Mouse (Mus musculus) midbrain, postnatal 0 days (tissue): ENCODE measurements around the gene Gm49373. TPM values are rescaled to one million over a fixed set of nuclear protein-coding genes. Genes with fewer than 3 reads are reported as not detected.

ENCODE experiments used
- ATAC-seq: fragments of 200-750 bp; cut with Nextera tagmentation; 2 replicates; pipeline ENCODE4 v1.8.0; 2017; ENCODE audit warnings: moderate number of reproducible peaks, mild to moderate bottlenecking, moderate TSS enrichment, moderate library complexity; ENCODE audit not compliant: low FRiP score
- DNase-seq: peaks from one replicate; pipeline ENCODE4 v3.0.0-alpha.2; 2015; ENCODE audit warnings: low spot score
- H3K27ac ChIP-seq: fragments of 300-500 bp; sonication (generic); 2 replicates; pipeline ENCODE4 v1.5.1; 2014; ENCODE audit warnings: low read depth, mild to moderate bottlenecking, low read length, mixed read lengths
- H3K27me3 ChIP-seq: fragments of 300-500 bp; sonication (generic); 2 replicates; pipeline ENCODE4 v1.6.1; 2014; ENCODE audit warnings: low read length, control low read depth, mixed read lengths; ENCODE audit not compliant: insufficient read depth
- H3K36me3 ChIP-seq: fragments of 300-500 bp; sonication (generic); 2 replicates; pipeline ENCODE4 v1.6.1; 2014; ENCODE audit warnings: low read length, control low read depth, mixed read lengths; ENCODE audit not compliant: insufficient read depth
- H3K4me1 ChIP-seq: fragments of 300-500 bp; sonication (generic); 2 replicates; pipeline ENCODE4 v1.6.1; 2014; ENCODE audit warnings: mild to moderate bottlenecking, control low read depth, antibody characterized with exemption, low read length, mixed read lengths; ENCODE audit not compliant: insufficient read depth
- H3K4me2 ChIP-seq: fragments of 300-500 bp; sonication (generic); 2 replicates; pipeline ENCODE4 v1.6.1; 2014; ENCODE audit warnings: low read depth, mild to moderate bottlenecking, low read length, mixed read lengths; ENCODE audit not compliant: poor library complexity, severe bottlenecking
- H3K4me3 ChIP-seq: fragments of 300-500 bp; sonication (generic); 2 replicates; pipeline ENCODE4 v1.5.1; 2014; ENCODE audit warnings: low read depth, mild to moderate bottlenecking, low read length, moderate library complexity
- H3K9ac ChIP-seq: fragments of 300-500 bp; sonication (generic); replicated peaks from 2 replicates; pipeline ENCODE4 v1.6.1; 2014; ENCODE audit warnings: mild to moderate bottlenecking, low read length, moderate library complexity, mixed read lengths; ENCODE audit not compliant: poor library complexity, severe bottlenecking
- H3K9me3 ChIP-seq: fragments of 300-500 bp; sonication (generic); 2 replicates; pipeline ENCODE4 v1.6.1; 2016; ENCODE audit warnings: low read length, control low read depth
- CTCF ChIP-seq: IDR thresholded peaks from 2 replicates; pipeline ENCODE4 v1.5.1; 2016; ENCODE audit warnings: antibody characterized with exemption, mild to moderate bottlenecking
- WGBS: fragments of 180-500 bp; shearing (Covaris S2); extraction: QIAGEN DNeasy Blood & Tissue Kit; methylation state at CpG from one replicate; pipeline ENCODE4 v1.1.7; 2014; 5-methylcytosine and 5-hydroxymethylcytosine counted together
- polyA plus RNA-seq: library from polyadenylated mRNA; unstranded; fragments of >200 nt; fragmentation: Nextera tagmentation; extraction: Ambion mirVana; gene quantifications from 2 replicates; pipeline ENCODE4 v1.2.1, GENCODE M21; 2015
- total RNA-seq: library from RNA; depleted of rRNA; stranded (reverse); fragments of >200 nt; gene quantifications from 2 replicates; pipeline ENCODE4 v1.2.3, GENCODE M21; 2014

Gene Gm49373
- total and polyA plus RNA-seq, 2 experiments from 2014 or later: 0.94 to 2.7 TPM

DNA sequence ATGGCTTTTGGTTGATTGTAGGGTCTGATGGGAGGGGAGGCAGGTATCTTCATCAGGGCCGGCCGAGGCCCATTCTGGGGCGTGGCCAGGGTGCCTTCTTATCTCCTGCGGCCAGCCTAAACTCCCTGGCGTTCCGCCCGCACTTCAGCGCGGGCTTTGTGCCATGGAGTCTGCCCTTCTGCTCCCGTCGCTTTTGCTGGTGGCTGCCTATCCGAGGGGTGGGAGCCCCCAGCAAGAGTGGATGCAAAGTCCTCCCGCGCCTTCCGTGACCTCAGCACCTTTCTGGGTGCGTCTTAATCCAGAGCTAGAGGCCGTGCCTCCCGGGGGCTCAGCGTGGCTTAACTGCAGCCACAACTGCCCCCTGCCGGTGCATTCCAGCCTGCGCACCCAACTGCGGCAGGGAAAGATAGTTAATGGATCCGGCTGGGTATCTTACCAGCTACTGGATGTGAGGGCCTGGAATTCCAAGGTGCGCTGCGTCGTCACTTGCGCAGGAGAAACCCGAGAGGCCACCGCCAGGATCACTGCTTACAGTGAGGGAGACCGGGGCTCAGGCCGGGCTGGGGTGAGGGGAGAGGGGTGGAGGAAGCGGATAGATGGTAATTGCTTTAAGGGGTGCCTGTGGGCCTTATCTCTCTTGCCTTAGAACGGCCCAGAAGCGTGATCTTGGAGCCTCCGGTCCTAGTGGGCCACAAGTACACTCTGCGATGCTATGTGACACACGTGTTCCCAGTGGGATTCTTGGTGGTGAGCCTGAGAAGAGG is 43.4 kb downstream of the Gm49373 start, which contains the start of gene Icam4:
Gene Icam4, plus strand, starts transcription at position 83 of the 764 bp plus-strand sequence.
- Histone ChIP-seq H3K4me2 (peak within 1 kb of the TSS; percentile 44), H3K9ac (no peak within 1 kb of the TSS), H3K36me3 (no peaks in the 10 kb centered on the region), H3K4me3 (peak within 1 kb of the TSS; percentile 20; the same call in 1 of the 2 replicates), H3K27me3 (peaks cover 47% of the 10 kb centered on the region), H3K27ac (no peak within 1 kb of the TSS), H3K4me1 (peaks cover 18% of the 10 kb centered on the region; the same call in 1 of the 2 replicates), H3K9me3 (no peaks in the 10 kb centered on the region)
- WGBS: 2% methylated on average over 37 of the region's 37 CpGs
- DNase-seq: peak; percentile 46
- peak; percentile 81 for TF ChIP-seq CTCF
- ATAC-seq: no peak

DNA sequence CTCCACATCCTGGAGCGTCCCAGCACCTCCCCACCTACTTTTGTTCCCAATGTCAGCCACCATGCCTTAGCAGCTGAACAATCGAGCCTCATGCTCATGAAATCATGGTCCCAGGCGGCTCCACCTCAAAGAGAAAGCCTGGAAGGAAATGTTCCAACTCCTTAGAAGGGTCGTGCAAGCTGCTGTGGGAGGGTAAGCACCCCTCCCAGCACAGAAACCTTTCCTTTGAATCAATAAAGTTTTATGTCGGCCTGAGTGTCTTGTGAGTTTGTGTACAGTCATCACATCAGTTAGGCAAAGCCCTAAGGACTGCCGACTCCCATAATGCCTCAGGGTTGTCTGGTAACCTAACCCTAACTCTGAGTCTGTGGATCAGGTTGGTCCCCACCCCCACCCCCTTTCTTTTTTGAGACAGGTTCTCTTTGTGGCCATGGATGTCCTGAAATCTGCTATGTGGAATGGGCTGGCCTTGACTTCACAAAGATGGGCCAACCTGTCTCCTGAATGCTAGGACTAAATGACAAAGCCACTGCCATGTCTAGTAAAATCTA is 44.3 kb downstream of the Gm49373 start:
- Histone ChIP-seq H3K4me2 (no peak overlapping the region), H3K4me3 (no peak overlapping the region), H3K36me3 (no peaks in the 10 kb centered on the region), H3K4me1 (peaks cover 17% of the 10 kb centered on the region; the same call in 1 of the 2 replicates), H3K27ac (no peak overlapping the region), H3K9me3 (no peaks in the 10 kb centered on the region), H3K27me3 (peaks cover 41% of the 10 kb centered on the region), H3K9ac (no peak overlapping the region)
- WGBS: 75% methylated on average over 6 of the region's 6 CpGs
- DNase-seq: no peak
- no peak for ATAC-seq
- TF ChIP-seq CTCF: no peak

DNA sequence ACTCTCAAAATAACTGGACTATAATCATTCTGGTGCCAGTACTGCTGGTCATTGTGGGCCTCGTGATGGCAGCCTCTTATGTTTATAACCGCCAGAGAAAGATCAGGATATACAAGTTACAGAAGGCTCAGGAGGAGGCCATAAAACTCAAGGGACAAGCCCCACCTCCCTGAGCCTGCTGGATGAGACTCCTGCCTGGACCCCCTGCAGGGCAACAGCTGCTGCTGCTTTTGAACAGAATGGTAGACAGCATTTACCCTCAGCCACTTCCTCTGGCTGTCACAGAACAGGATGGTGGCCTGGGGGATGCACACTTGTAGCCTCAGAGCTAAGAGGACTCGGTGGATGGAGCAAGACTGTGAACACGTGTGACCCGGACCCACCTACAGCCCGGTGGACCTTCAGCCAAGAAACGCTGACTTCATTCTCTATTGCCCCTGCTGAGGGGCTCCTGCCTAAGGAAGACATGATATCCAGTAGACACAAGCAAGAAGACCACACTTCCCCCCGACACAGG is 45.1 kb downstream of the Gm49373 start:
- DNase-seq: no peak
- Histone ChIP-seq H3K9ac (no peak overlapping the region), H3K4me2 (no peak overlapping the region), H3K27ac (no peak overlapping the region), H3K36me3 (no peaks in the 10 kb centered on the region), H3K4me1 (peaks cover 9% of the 10 kb centered on the region; the same call in 1 of the 2 replicates), H3K27me3 (peaks cover 33% of the 10 kb centered on the region), H3K4me3 (no peak overlapping the region), H3K9me3 (no peaks in the 10 kb centered on the region)
- TF ChIP-seq CTCF: no peak
- ATAC-seq: no peak
- WGBS: 57% methylated on average over 8 of the region's 8 CpGs

DNA sequence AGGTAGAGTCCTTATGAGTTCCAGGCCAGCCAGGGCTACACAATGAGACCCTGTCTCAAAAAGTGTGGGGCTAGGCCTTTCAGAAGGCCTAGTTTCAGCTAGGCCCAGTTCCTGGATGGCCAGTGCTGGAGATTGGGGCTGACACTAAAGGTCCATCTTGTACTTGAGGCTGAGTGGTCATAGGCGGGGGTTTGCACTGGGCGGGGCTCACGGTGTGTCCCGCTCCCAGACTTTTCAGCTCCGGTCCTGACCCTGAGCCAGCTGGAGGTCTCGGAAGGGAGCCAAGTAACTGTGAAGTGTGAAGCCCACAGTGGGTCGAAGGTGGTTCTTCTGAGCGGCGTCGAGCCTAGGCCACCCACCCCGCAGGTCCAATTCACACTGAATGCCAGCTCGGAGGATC is 46.0 kb downstream of the Gm49373 start:
- no peak overlapping the region for H3K4me2 ChIP-seq
- ATAC-seq: no peak
- peaks cover 7% of the 10 kb centered on the region; the same call in 1 of the 2 replicates for H3K4me1 ChIP-seq
- no peaks in the 10 kb centered on the region for H3K9me3 ChIP-seq
- no peaks in the 10 kb centered on the region for H3K36me3 ChIP-seq
- WGBS: 82% methylated on average over 12 of the region's 12 CpGs
- TF ChIP-seq CTCF: no peak
- peaks cover 25% of the 10 kb centered on the region for H3K27me3 ChIP-seq
- DNase-seq: no peak
- no peak overlapping the region for H3K27ac ChIP-seq
- no peak overlapping the region for H3K4me3 ChIP-seq
- no peak overlapping the region for H3K9ac ChIP-seq

DNA sequence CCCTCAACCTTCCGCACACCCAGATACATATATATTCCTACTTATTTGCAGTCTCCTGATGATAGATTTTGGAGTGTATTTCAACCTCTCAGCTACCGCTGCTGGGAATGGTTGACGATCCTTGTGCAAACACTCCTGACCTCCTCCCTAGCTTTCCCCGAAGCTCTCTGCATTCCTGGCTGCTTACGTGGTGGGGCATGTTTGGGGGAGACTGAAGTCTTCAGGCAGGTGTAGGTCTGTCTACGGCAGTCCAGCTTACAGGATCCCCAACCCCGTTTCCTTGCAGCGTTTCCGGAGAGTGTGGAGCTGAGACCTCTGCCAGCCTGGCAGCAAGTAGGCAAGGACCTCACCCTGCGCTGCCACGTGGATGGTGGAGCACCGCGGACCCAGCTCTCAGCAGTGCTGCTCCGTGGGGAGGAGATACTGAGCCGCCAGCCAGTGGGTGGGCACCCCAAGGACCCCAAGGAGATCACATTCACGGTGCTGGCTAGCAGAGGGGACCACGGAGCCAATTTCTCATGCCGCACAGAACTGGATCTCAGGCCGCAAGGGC is 47.6 kb downstream of the Gm49373 start:
- no peak for TF ChIP-seq CTCF
- Histone ChIP-seq H3K27ac (no peak overlapping the region), H3K4me1 (peaks cover 7% of the 10 kb centered on the region; the same call in 1 of the 2 replicates), H3K4me2 (no peak overlapping the region), H3K9ac (no peak overlapping the region), H3K36me3 (no peaks in the 10 kb centered on the region), H3K27me3 (peaks cover 25% of the 10 kb centered on the region), H3K4me3 (no peak overlapping the region), H3K9me3 (no peaks in the 10 kb centered on the region)
- DNase-seq (no peak), ATAC-seq (no peak)
- WGBS: 76% methylated on average over 19 of the region's 19 CpGs

DNA sequence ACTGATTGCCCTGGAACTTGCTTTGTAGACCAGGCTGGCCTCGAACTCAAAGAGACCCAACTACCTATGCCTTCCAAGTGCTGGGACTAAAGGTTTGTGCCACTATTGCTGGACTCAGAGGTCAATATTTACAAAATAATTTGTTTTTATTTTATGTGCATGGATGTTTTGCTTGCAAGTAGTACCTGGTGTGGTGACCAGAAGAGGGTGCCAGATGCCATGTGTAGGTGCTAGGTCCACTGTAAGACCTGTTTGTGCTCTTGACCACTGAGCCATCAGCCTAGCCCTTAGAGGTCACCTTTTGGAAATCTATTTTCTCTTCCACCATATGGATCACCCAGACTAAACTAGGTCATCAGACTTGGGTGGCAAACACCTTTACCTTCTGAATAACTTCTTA is 50.2 kb downstream of the Gm49373 start:
- Histone ChIP-seq H3K4me3 (no peak overlapping the region), H3K27ac (no peak overlapping the region), H3K4me2 (no peak overlapping the region), H3K27me3 (peaks cover 3% of the 10 kb centered on the region), H3K4me1 (no peaks in the 10 kb centered on the region), H3K9me3 (no peaks in the 10 kb centered on the region), H3K9ac (no peak overlapping the region), H3K36me3 (no peaks in the 10 kb centered on the region)
- ATAC-seq: no peak
- no peak for DNase-seq
- 82% methylated on average over 1 of the region's 1 CpGs for WGBS
- 0 out of 2 replicates have a peak, but pooled peaks have one; percentile 4 for TF ChIP-seq CTCF
